Mouse (Mus musculus): ENCODE data around the gene Tmem178b.

The Tmem178b gene

DNA sequence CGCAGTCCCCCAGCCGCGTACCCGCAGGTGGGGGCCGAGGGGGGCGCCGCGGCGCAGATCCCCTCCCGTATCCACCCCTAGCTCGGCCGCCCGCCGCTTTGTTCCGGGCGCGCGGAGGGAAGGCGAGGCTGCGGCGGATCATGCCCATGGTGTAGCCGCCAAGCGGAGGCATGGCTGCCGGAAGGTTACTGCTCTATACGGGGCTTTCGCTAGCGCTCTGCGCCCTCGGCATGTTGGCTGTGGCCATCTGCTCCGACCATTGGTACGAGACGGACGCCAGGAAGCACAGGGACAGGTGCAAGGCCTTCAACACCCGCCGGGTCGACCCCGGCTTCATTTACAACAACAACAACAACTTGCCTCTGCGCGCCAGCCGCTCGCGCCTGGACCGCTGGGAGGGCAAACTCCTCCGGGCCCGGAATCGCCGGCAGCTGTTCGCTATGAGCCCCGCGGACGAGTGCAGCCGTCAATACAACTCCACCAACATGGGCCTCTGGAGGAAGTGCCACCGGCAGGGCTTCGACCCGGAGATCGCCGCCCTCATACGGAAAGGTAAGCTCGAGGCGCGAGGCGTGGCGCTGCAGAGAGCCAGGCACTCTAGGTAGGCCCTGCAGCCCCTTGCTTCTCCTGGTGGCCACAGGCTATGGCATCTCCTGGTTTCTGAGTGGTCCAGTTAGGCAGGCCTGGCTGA is at the start of gene Tmem178b:
Gene Tmem178b, plus strand, starts transcription at position 371 of the 691 bp plus-strand sequence.
- peak; percentile 2 for DNase-seq

DNA sequence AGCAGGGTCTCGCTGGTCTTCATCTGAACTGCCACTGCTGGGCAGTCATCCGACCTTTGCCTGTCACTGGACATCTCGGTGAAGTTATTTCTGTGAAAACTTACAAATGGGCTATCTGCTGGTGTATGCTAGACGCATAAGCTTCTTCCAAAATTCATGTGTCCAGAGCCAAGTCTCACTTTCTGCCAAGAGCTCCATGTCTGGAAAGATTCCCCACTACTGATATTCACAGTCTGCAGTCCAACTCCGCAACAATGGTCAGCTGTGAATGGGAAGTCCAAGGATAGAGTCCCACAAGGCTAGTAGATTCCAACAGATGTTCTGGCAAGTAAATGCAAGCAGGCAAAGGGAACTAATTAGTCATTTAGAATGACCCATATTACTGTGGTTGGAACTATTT is 44.3 kb upstream of the Tmem178b start:
- peak; percentile 10 for DNase-seq

DNA sequence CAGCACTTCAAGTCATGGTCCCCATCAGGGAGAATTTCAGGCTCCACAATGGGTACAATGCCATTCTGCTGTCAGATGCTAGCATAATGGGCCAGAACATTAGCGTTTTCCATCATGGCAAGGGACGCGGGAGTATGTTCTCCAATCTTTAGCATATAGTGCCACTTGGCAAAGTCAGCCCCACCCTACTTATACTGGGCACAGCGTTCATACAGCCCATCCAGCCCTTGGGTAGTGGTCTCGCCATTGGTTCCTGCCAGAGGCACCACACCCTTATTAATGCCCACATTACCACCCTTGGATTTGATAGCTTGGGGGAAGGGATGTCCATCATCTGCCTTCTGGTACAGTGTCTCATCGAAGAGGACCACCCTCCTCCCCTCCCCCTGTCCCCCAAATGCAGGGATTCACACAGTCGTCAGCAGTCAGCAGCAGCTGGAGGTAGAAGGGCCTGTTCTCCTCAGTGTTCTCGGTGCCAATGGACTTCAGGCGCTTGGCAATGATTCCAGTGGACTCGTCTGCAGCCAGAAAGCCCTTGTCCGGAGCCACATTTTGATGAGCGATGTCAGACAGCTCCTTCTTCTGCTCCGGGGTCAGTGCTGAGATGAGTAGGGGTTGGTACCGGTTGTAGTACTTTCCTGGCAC is 29.3 kb upstream of the Tmem178b start:
- DNase-seq = no peak

- DNase-seq = no peak
These were observed 25.5 kb upstream of the Tmem178b start for GRCm38 (mm10) chr6:39847538-39847937.

GRCm38 (mm10) chr6:39848766-39849165 is 24.3 kb upstream of the Tmem178b start:
- no peak for DNase-seq

GRCm38 (mm10) chr6:39849667-39850066 is 23.4 kb upstream of the Tmem178b start:
- DNase-seq = no peak

DNA sequence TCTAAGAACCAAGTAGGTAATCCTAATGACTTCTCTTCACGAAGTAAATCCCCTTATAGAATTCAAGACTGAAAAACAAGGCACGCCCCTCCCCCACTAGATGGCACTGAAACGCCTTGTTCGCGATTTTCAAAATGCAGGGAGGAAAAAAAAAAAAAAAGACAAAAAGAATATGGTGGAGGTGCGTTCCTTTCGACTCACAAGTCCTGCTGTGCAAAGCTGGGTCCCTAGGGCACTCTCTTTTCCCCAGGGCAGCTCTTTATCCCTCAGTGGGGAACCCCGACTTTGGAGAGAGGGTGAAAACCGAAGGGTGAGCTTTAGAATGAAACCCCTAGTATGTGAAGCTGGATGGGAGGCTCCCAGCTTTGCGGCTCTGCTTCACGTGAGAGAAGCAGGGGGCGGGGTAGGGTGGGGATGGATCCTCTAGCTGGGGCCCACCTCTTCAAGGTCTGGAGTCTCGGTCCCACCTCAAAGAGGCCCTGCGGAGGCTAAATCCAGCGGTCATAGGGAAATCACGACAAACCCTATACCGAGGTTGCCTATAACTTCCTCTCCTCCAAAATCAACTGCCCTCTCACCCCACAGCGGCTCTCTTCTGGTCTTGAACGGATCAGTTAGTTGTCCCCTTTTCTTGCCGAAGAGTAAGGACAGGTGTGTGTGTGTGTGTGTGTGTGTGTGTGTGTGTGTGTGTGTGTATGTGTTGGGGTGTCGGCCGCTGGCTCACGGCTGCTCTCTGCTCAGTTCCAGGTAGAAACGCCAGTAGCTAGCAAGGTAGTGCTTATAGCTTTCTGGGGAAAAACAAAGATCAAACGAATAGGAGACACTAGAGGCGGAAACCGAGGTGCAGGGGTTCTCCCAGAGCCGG is 2.6 kb upstream of the Tmem178b start:
- peak; percentile 26 for DNase-seq

DNA sequence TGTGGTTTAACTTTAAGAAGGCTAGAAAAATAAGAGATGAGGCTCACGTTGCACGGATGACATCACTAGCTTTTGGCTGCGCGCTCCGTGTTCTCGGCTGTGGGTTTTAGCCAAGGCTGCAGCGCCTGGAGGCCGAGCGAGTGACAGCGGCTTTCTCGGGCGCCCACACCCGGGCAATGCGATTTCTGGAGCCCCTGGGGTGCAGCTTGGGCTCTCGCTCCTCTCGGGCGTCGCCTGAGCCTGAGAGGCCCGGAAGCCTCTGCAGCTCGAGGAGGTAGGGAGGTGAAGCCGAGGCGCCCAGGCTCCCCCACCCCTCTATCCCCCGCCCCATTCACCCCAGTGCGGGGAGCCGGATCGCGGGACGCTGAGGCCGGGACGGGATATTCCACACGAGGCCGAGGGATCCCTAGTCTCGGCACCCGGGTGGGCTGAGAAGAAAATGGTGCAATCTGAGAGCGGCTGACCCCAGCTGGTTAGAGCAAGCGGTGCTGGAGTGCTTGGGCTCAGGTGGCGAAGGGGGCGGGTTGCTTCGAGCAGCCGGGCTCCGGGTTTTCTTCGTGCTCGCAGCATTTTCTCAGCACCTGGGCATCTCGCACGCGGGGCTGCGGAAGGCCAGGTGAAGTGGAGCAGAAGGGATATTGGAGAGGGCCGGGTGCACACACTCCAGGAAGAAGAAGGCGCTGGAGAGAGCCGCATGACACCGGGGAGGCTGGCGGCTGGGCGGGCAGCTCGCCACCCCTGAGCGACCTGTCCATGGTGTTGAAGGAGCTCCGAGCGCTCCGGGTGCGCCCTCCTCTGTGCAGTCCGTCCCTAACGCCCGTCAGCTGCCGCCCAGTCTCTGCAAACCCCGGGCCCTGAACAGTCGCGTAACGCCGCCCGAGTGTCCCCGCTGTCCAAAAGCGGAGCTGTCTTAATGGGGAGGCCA is 1.4 kb upstream of the Tmem178b start:
- peak; percentile 49 for DNase-seq

DNA sequence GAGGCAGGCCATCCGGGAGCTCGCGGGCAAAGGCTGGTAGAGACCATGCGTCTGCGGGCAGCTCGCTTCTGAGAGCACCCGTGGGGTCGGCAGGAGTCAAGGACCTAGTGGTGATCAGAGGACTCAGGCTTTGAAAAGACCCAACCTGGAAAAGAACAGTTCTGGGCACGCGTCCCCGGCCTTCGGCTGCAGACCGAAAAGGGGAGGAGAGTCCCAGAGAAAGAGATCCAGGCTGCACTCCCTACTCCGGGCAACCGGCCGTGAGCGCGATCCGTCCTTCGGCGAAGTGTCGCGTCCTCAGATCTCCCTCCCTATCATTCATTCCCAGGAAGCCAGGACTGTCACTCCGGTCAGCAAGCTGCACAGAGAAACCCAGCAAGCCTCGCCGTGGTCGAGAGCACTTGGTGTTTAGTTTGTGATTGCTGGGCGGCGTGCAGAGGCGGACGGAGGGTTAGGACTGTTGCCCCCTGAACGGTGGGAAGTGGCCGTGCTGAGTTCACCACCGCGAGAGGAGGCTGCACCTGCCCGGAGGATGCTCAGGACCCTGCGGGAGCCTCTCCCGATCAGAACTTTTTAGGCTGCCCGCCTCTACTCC is 668 bp upstream of the Tmem178b start:
- DNase-seq = no peak

GRCm38 (mm10) chr6:39875186-39875585 is 2.1 kb downstream of the Tmem178b start:
- DNase-seq = no peak

DNA sequence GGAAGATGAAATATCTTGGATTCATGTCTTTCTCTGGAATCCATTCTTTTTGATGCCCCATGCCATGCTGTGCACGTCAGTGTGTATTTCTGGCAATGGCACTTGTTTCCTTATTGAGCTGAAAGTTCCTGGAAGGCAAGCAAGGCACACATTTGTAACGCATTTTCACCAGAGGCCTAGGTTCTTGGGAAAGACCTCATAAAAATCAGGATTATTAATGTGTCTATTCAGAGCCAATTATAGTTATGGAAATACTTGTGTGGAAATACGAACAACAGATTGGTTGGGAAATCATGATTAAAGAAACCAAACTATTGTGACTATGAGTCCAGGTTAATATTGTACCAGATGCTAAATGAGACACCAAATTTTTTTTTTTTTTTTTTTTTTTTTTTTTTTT is 3.4 kb downstream of the Tmem178b start:
- no peak for DNase-seq

GRCm38 (mm10) chr6:39890811-39891210 is 17.7 kb downstream of the Tmem178b start:
- DNase-seq = no peak

DNA sequence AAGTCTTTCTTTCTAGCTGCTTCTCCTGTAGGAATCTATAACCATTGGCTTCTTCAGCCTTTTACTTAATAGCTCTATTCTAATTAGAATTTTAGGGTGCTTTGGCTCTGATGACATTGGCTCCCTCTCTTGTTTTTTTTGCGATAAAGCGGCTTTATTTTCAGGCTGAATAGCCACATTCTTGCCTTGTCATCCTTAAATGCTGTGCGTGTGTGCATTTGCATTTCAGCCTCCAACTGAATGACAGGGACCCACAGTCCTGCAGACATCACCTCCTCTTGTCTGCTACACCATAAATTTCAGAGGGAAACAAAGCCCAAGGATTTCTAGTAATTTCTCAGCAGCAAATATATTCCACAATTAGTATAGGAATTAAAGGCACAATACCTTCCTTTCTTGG is 23.4 kb downstream of the Tmem178b start:
- DNase-seq = no peak

GRCm38 (mm10) chr6:39899231-39899630 is 26.2 kb downstream of the Tmem178b start:
- DNase-seq = peak; percentile 14

GRCm38 (mm10) chr6:39903220-39903773 is 30.2 kb downstream of the Tmem178b start:
- no peak for DNase-seq

- DNase-seq = no peak
These were observed 30.8 kb downstream of the Tmem178b start for GRCm38 (mm10) chr6:39903845-39904244.

- DNase-seq = no peak
These were observed 41.9 kb downstream of the Tmem178b start for GRCm38 (mm10) chr6:39914956-39915355.

- no peak for DNase-seq
These were observed 42.7 kb downstream of the Tmem178b start for GRCm38 (mm10) chr6:39915636-39916281.

GRCm38 (mm10) chr6:39916514-39916913 is 43.4 kb downstream of the Tmem178b start:
- no peak for DNase-seq

DNA sequence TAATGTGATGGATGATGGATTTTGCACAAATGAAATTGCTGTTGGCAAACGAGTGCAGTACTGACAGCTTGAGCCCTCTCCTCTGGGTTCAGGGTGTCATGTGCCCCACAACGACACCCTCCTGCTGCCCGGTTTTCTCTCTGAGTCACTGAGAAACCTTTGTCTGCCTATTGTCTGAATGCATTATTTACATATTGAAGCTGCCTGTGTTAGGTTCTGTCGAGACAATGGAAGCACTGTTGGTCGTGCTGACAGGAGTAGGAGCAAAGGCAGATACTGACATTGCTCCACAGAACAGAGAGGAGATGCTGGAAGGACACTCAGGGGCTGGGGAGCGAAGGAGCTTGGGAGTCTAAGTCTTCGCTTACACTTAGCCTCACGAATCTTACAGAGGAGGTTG is 44.2 kb downstream of the Tmem178b start:
- no peak for DNase-seq

DNA sequence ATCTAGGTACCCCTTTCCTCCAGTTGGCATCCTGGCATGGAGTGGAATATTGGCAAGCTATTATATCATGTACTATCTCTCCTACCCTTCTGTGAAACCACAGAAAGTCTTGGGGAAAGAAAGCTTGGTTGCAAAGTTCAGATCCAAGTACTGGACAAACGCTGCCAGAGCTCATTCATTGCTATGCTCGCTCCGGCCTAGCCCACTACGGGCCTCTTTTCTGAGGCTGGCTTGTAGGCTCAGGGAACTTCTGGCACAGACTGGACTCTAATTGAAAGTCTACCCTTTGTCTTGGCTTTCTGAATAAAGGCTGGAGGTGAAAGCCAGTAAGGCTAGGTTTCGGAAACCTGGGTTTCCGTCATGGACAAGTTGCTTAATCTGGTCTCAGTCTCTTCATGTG is 44.7 kb downstream of the Tmem178b start:
- no peak for DNase-seq
